Mouse (Mus musculus): Measurements from ENCODE around the gene Krtap28-13. TPM values are rescaled to one million over a fixed set of nuclear protein-coding genes. Genes with fewer than 3 reads are reported as not detected.

Krtap28-13 gene
- polyA plus RNA-seq, 1 experiment from 2014 or later = not detected

- H3K27ac ChIP-seq = no peak within 1 kb of the TSS
- H3K9me3 ChIP-seq = no peaks in the 10 kb centered on the region
- 80% methylated on average over 5 of the region's 5 CpGs for WGBS
- H3K27me3 ChIP-seq = no peaks in the 10 kb centered on the region
- no peak within 1 kb of the TSS for H3K4me2 ChIP-seq
- no peak within 1 kb of the TSS for H3K4me3 ChIP-seq
- no peaks in the 10 kb centered on the region for H3K36me3 ChIP-seq
- no peak for ATAC-seq (ENCODE audit: insufficient number of reproducible peaks, low FRiP score, low TSS enrichment, low read depth)
- H3K9ac ChIP-seq = no peak within 1 kb of the TSS
- H3K4me1 ChIP-seq = no peaks in the 10 kb centered on the region
Measured at GRCm38 (mm10) chr1:83044882-83045427, 15.8 kb upstream of the Krtap28-13 start, which contains the start of gene Gm47969. Gene Gm47969, plus strand, starts transcription at chr1:83044932.

- Histone ChIP-seq H3K27me3 (no peaks in the 10 kb centered on the region), H3K4me3 (no peak overlapping the region), H3K4me2 (no peak overlapping the region), H3K36me3 (no peaks in the 10 kb centered on the region), H3K4me1 (no peaks in the 10 kb centered on the region), H3K9ac (no peak overlapping the region), H3K9me3 (no peaks in the 10 kb centered on the region), H3K27ac (no peak overlapping the region)
- 37% methylated on average over 1 of the region's 1 CpGs for WGBS
- ATAC-seq (ENCODE audit: insufficient number of reproducible peaks, low FRiP score, low TSS enrichment, low read depth) = no peak
Measured at GRCm38 (mm10) chr1:83058481-83058880, 2.2 kb upstream of the Krtap28-13 start.

GRCm38 (mm10) chr1:83059278-83059677 lies 1.5 kb upstream of the Krtap28-13 start, which contains the start of gene A030005K14Rik:
Gene A030005K14Rik, minus strand, starts transcription at chr1:83059378.
- H3K27ac ChIP-seq = no peak within 1 kb of the TSS
- no peak within 1 kb of the TSS for H3K4me3 ChIP-seq
- ATAC-seq (ENCODE audit: insufficient number of reproducible peaks, low FRiP score, low TSS enrichment, low read depth) = no peak
- no peak within 1 kb of the TSS for H3K9ac ChIP-seq
- no peaks in the 10 kb centered on the region for H3K36me3 ChIP-seq
- H3K4me2 ChIP-seq = no peak within 1 kb of the TSS
- H3K4me1 ChIP-seq = no peaks in the 10 kb centered on the region
- WGBS = 82% methylated on average over 9 of the region's 9 CpGs
- H3K9me3 ChIP-seq = no peaks in the 10 kb centered on the region
- no peaks in the 10 kb centered on the region for H3K27me3 ChIP-seq

GRCm38 (mm10) chr1:83064851-83065250 lies 4.1 kb downstream of the Krtap28-13 start:
- no peaks in the 10 kb centered on the region for H3K27me3 ChIP-seq
- 32% methylated on average over 3 of the region's 3 CpGs for WGBS
- no peaks in the 10 kb centered on the region for H3K9me3 ChIP-seq
- ATAC-seq (ENCODE audit: insufficient number of reproducible peaks, low FRiP score, low TSS enrichment, low read depth) = no peak
- no peak overlapping the region for H3K4me2 ChIP-seq
- H3K9ac ChIP-seq = no peak overlapping the region
- no peaks in the 10 kb centered on the region for H3K36me3 ChIP-seq
- no peak overlapping the region for H3K27ac ChIP-seq
- no peak overlapping the region for H3K4me3 ChIP-seq
- H3K4me1 ChIP-seq = no peaks in the 10 kb centered on the region

GRCm38 (mm10) chr1:83066577-83066976 lies 5.8 kb downstream of the Krtap28-13 start:
- H3K27ac ChIP-seq = no peak overlapping the region
- no peak overlapping the region for H3K4me3 ChIP-seq
- 64% methylated on average over 4 of the region's 4 CpGs for WGBS
- H3K4me2 ChIP-seq = no peak overlapping the region
- no peaks in the 10 kb centered on the region for H3K9me3 ChIP-seq
- H3K27me3 ChIP-seq = no peaks in the 10 kb centered on the region
- no peaks in the 10 kb centered on the region for H3K4me1 ChIP-seq
- ATAC-seq (ENCODE audit: insufficient number of reproducible peaks, low FRiP score, low TSS enrichment, low read depth) = no peak
- no peak overlapping the region for H3K9ac ChIP-seq
- no peaks in the 10 kb centered on the region for H3K36me3 ChIP-seq

GRCm38 (mm10) chr1:83067205-83067604 lies 6.5 kb downstream of the Krtap28-13 start:
- Histone ChIP-seq H3K9me3 (no peaks in the 10 kb centered on the region), H3K9ac (no peak overlapping the region), H3K4me1 (no peaks in the 10 kb centered on the region), H3K27ac (no peak overlapping the region), H3K4me3 (no peak overlapping the region), H3K27me3 (no peaks in the 10 kb centered on the region), H3K36me3 (no peaks in the 10 kb centered on the region), H3K4me2 (no peak overlapping the region)
- WGBS = 87% methylated on average over 10 of the region's 10 CpGs
- ATAC-seq (ENCODE audit: insufficient number of reproducible peaks, low FRiP score, low TSS enrichment, low read depth) = no peak

GRCm38 (mm10) chr1:83075526-83076189 lies 14.9 kb downstream of the Krtap28-13 start:
- peak overlapping the region; percentile 27 for H3K4me3 ChIP-seq
- no peaks in the 10 kb centered on the region for H3K4me1 ChIP-seq
- WGBS = 44% methylated on average over 15 of the region's 15 CpGs
- peak overlapping the region; percentile 30 for H3K4me2 ChIP-seq
- H3K9ac ChIP-seq = no peak overlapping the region
- no peaks in the 10 kb centered on the region for H3K9me3 ChIP-seq
- H3K27ac ChIP-seq = no peak overlapping the region
- no peaks in the 10 kb centered on the region for H3K27me3 ChIP-seq
- ATAC-seq (ENCODE audit: insufficient number of reproducible peaks, low FRiP score, low TSS enrichment, low read depth) = no peak
- H3K36me3 ChIP-seq = no peaks in the 10 kb centered on the region

GRCm38 (mm10) chr1:83076190-83076917 lies 15.6 kb downstream of the Krtap28-13 start:
- no peak overlapping the region for H3K9ac ChIP-seq
- H3K9me3 ChIP-seq = no peaks in the 10 kb centered on the region
- peak overlapping the region; percentile 27 for H3K4me3 ChIP-seq
- no peaks in the 10 kb centered on the region for H3K36me3 ChIP-seq
- H3K27me3 ChIP-seq = no peaks in the 10 kb centered on the region
- no peaks in the 10 kb centered on the region for H3K4me1 ChIP-seq
- no peak for ATAC-seq (ENCODE audit: insufficient number of reproducible peaks, low FRiP score, low TSS enrichment, low read depth)
- no peak overlapping the region for H3K27ac ChIP-seq
- 44% methylated on average over 11 of the region's 11 CpGs for WGBS
- H3K4me2 ChIP-seq = peak overlapping the region; percentile 30

GRCm38 (mm10) chr1:83077016-83077415 lies 16.3 kb downstream of the Krtap28-13 start:
- no peaks in the 10 kb centered on the region for H3K27me3 ChIP-seq
- no peaks in the 10 kb centered on the region for H3K9me3 ChIP-seq
- H3K4me2 ChIP-seq = no peak overlapping the region
- WGBS = 67% methylated on average over 6 of the region's 6 CpGs
- H3K4me3 ChIP-seq = no peak overlapping the region
- ATAC-seq (ENCODE audit: insufficient number of reproducible peaks, low FRiP score, low TSS enrichment, low read depth) = no peak
- no peaks in the 10 kb centered on the region for H3K4me1 ChIP-seq
- H3K9ac ChIP-seq = no peak overlapping the region
- no peaks in the 10 kb centered on the region for H3K36me3 ChIP-seq
- H3K27ac ChIP-seq = no peak overlapping the region

- H3K4me2 ChIP-seq = no peak overlapping the region
- ATAC-seq (ENCODE audit: insufficient number of reproducible peaks, low FRiP score, low TSS enrichment, low read depth) = no peak
- no peak overlapping the region for H3K9ac ChIP-seq
- H3K27ac ChIP-seq = no peak overlapping the region
- WGBS = 90% methylated on average over 2 of the region's 2 CpGs
- no peaks in the 10 kb centered on the region for H3K4me1 ChIP-seq
- no peak overlapping the region for H3K4me3 ChIP-seq
- H3K9me3 ChIP-seq = no peaks in the 10 kb centered on the region
- no peaks in the 10 kb centered on the region for H3K36me3 ChIP-seq
- no peaks in the 10 kb centered on the region for H3K27me3 ChIP-seq
Measured at GRCm38 (mm10) chr1:83084790-83085189, 24.1 kb downstream of the Krtap28-13 start.

GRCm38 (mm10) chr1:83091268-83091667 lies 30.5 kb downstream of the Krtap28-13 start:
- Histone ChIP-seq H3K4me2 (no peak overlapping the region), H3K4me3 (no peak overlapping the region), H3K27ac (no peak overlapping the region), H3K27me3 (no peaks in the 10 kb centered on the region), H3K9ac (no peak overlapping the region), H3K36me3 (no peaks in the 10 kb centered on the region), H3K4me1 (no peaks in the 10 kb centered on the region), H3K9me3 (no peaks in the 10 kb centered on the region)
- no peak for ATAC-seq (ENCODE audit: insufficient number of reproducible peaks, low FRiP score, low TSS enrichment, low read depth)
- 63% methylated on average over 3 of the region's 3 CpGs for WGBS

GRCm38 (mm10) chr1:83096935-83097334 lies 36.2 kb downstream of the Krtap28-13 start:
- H3K4me2 ChIP-seq = no peak overlapping the region
- H3K4me3 ChIP-seq = no peak overlapping the region
- WGBS = 42% methylated on average over 4 of the region's 4 CpGs
- H3K27ac ChIP-seq = no peak overlapping the region
- ATAC-seq (ENCODE audit: insufficient number of reproducible peaks, low FRiP score, low TSS enrichment, low read depth) = no peak
- no peaks in the 10 kb centered on the region for H3K4me1 ChIP-seq
- no peaks in the 10 kb centered on the region for H3K27me3 ChIP-seq
- no peaks in the 10 kb centered on the region for H3K9me3 ChIP-seq
- H3K36me3 ChIP-seq = no peaks in the 10 kb centered on the region
- H3K9ac ChIP-seq = no peak overlapping the region

Data from limb, embryonic 15.5 days (tissue).